Mouse (Mus musculus): Measurements from ENCODE around the gene Olfr10.
"Not testable (repeated sequence)": the region's sequence is repeated elsewhere in the genome, so short reads cannot be mapped to it uniquely, and the experiment has no call there.

Olfr10 gene

GRCm38 (mm10) chr11:49304441-49304840, at the start of gene Olfr10:
TSS of gene Olfr10 (plus strand) at chr11:49304741.
- DNase-seq (ENCODE audit: extremely low read depth, low read depth, low spot score), result no peak

- DNase-seq (ENCODE audit: extremely low read depth, low read depth, low spot score), result no peak
Observed at GRCm38 (mm10) chr11:49259296-49259695, 45.2 kb upstream of the Olfr10 start.

GRCm38 (mm10) chr11:49259829-49260228, 44.7 kb upstream of the Olfr10 start:
- DNase-seq (ENCODE audit: extremely low read depth, low read depth, low spot score), result no peak

GRCm38 (mm10) chr11:49260598-49261312, 43.8 kb upstream of the Olfr10 start:
- DNase-seq (ENCODE audit: extremely low read depth, low read depth, low spot score), result no peak

- DNase-seq (ENCODE audit: extremely low read depth, low read depth, low spot score), result no peak
Observed at GRCm38 (mm10) chr11:49261313-49261855, 43.2 kb upstream of the Olfr10 start.

GRCm38 (mm10) chr11:49262286-49262685, 42.3 kb upstream of the Olfr10 start:
- no peak for DNase-seq (ENCODE audit: extremely low read depth, low read depth, low spot score)

GRCm38 (mm10) chr11:49263149-49263548, 41.4 kb upstream of the Olfr10 start:
- DNase-seq (ENCODE audit: extremely low read depth, low read depth, low spot score), result no peak

GRCm38 (mm10) chr11:49264081-49264480, 40.5 kb upstream of the Olfr10 start:
- DNase-seq (ENCODE audit: extremely low read depth, low read depth, low spot score), result no peak

GRCm38 (mm10) chr11:49264622-49265021, 39.9 kb upstream of the Olfr10 start:
- DNase-seq (ENCODE audit: extremely low read depth, low read depth, low spot score), result no peak

- no peak for DNase-seq (ENCODE audit: extremely low read depth, low read depth, low spot score)
Observed at GRCm38 (mm10) chr11:49265101-49265500, 39.4 kb upstream of the Olfr10 start.

- no peak for DNase-seq (ENCODE audit: extremely low read depth, low read depth, low spot score)
Observed at GRCm38 (mm10) chr11:49266671-49267070, 37.9 kb upstream of the Olfr10 start.

- no peak for DNase-seq (ENCODE audit: extremely low read depth, low read depth, low spot score)
Observed at GRCm38 (mm10) chr11:49267316-49267715, 37.2 kb upstream of the Olfr10 start.

- no peak for DNase-seq (ENCODE audit: extremely low read depth, low read depth, low spot score)
Observed at GRCm38 (mm10) chr11:49267970-49268579, 36.5 kb upstream of the Olfr10 start.

- DNase-seq (ENCODE audit: extremely low read depth, low read depth, low spot score), result no peak
Observed at GRCm38 (mm10) chr11:49269761-49270160, 34.8 kb upstream of the Olfr10 start.

GRCm38 (mm10) chr11:49270368-49270767, 34.2 kb upstream of the Olfr10 start:
- no peak for DNase-seq (ENCODE audit: extremely low read depth, low read depth, low spot score)

- no peak for DNase-seq (ENCODE audit: extremely low read depth, low read depth, low spot score)
Observed at GRCm38 (mm10) chr11:49271334-49271733, 33.2 kb upstream of the Olfr10 start.

GRCm38 (mm10) chr11:49273834-49274519, 30.6 kb upstream of the Olfr10 start:
- no peak for DNase-seq (ENCODE audit: extremely low read depth, low read depth, low spot score)

- DNase-seq (ENCODE audit: extremely low read depth, low read depth, low spot score), result no peak
Observed at GRCm38 (mm10) chr11:49278222-49278621, 26.3 kb upstream of the Olfr10 start, which contains the start of gene Olfr1393. TSS of gene Olfr1393 (plus strand) at chr11:49278304.

GRCm38 (mm10) chr11:49284982-49285381, 19.6 kb upstream of the Olfr10 start, which contains the start of gene Olfr1392:
TSS of gene Olfr1392 (plus strand) at chr11:49285282.
- DNase-seq (ENCODE audit: extremely low read depth, low read depth, low spot score), result not testable (repeated sequence)

- no peak for DNase-seq (ENCODE audit: extremely low read depth, low read depth, low spot score)
Observed at GRCm38 (mm10) chr11:49287251-49287650, 17.3 kb upstream of the Olfr10 start.

- DNase-seq (ENCODE audit: extremely low read depth, low read depth, low spot score), result no peak
Observed at GRCm38 (mm10) chr11:49292777-49293176, 11.8 kb upstream of the Olfr10 start.

GRCm38 (mm10) chr11:49308547-49308946, 4.0 kb downstream of the Olfr10 start:
- DNase-seq (ENCODE audit: extremely low read depth, low read depth, low spot score), result not testable (repeated sequence)
